Mouse (Mus musculus) lung, embryonic 14.5 days (tissue): ENCODE results near the gene Zfp865. TPM values are rescaled to one million over a fixed set of nuclear protein-coding genes. Genes with fewer than 3 reads are reported as not detected.

Experiments
- ATAC-seq: fragments of 200-750 bp; cut with Nextera tagmentation; 2 replicates; pipeline ENCODE4 v1.8.0; 2017; ENCODE audit warnings: mild to moderate bottlenecking, moderate TSS enrichment, moderate library complexity; ENCODE audit not compliant: insufficient read depth
- DNase-seq: peaks from one replicate; pipeline ENCODE4 v3.0.0-alpha.2; 2015
- H3K27ac ChIP-seq: fragments of 300-500 bp; sonication (generic); 2 replicates; pipeline ENCODE4 v1.5.1; 2014; ENCODE audit warnings: low read depth, mild to moderate bottlenecking, moderate library complexity
- H3K27me3 ChIP-seq: fragments of 300-500 bp; sonication (generic); 2 replicates; pipeline ENCODE4 v1.6.1; 2014; ENCODE audit warnings: low read length, control low read depth; ENCODE audit not compliant: insufficient read depth
- H3K36me3 ChIP-seq: fragments of 300-500 bp; sonication (generic); 2 replicates; pipeline ENCODE4 v1.6.1; 2014; ENCODE audit warnings: control low read depth; ENCODE audit not compliant: insufficient read depth
- H3K4me1 ChIP-seq: fragments of 300-500 bp; sonication (generic); 2 replicates; pipeline ENCODE4 v1.6.1; 2014; ENCODE audit warnings: antibody characterized with exemption, control low read depth; ENCODE audit not compliant: insufficient read depth
- H3K4me2 ChIP-seq: fragments of 300-500 bp; sonication (generic); 2 replicates; pipeline ENCODE4 v1.6.1; 2014; ENCODE audit warnings: mild to moderate bottlenecking
- H3K4me3 ChIP-seq: fragments of 300-500 bp; sonication (generic); 2 replicates; pipeline ENCODE4 v1.5.1; 2014; ENCODE audit warnings: low read depth, low read length
- H3K9ac ChIP-seq: fragments of 300-500 bp; sonication (generic); 2 replicates; pipeline ENCODE4 v1.6.1; 2014
- H3K9me3 ChIP-seq: fragments of 300-500 bp; sonication (generic); 2 replicates; pipeline ENCODE4 v1.6.1; 2016; ENCODE audit warnings: low read depth, low read length, control low read depth
- CTCF ChIP-seq: IDR thresholded peaks from 2 replicates; pipeline ENCODE4 v1.5.1; 2016; ENCODE audit warnings: antibody characterized with exemption, low read depth
- WGBS: fragments of 180-500 bp; shearing (Covaris S2); extraction: QIAGEN DNeasy Blood & Tissue Kit; methylation state at CpG from one replicate; pipeline ENCODE4 v1.1.7; 2014; 5-methylcytosine and 5-hydroxymethylcytosine counted together
- polyA plus RNA-seq: library from polyadenylated mRNA; unstranded; fragments of >200 nt; fragmentation: Nextera tagmentation; extraction: Ambion mirVana; gene quantifications from 2 replicates; pipeline ENCODE4 v1.2.1, GENCODE M21; 2014

The Zfp865 gene
- polyA plus RNA-seq, 1 experiment from 2014 or later = 7.4 TPM

DNA sequence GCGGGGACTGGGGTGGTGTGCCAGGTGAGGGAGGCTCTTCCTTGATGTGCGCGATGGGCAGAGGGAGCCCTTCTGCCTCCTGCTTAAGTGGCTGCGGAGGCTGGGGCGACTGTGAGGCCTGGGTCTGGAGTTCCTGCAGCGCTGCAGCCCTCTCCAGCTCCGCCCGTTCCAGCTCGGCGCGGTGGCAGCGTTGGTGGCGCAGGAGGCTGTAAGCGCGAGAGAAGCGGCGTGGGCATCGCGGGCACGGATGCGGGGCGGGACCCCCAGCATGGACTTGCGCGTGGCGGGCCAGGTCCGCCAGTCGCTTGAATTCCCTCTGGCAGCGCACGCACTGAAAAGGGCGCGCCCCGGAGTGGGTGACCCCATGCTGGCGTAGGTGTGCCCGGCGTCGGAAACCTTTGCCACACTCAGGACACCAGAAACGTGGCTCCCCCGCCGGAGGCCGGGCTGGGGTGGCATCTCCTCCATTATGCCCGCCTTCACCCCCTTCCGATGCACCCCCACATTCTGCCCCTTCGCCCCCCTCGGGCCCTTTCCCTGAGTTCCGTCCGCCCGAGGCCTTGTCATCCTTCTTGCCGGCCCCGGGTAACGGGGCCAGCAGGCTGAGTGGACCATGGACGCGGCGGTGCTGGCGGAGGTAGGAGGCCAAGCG lies 26.7 kb upstream of the Zfp865 start:
- 46% methylated on average over 55 of the region's 55 CpGs for WGBS
- Histone ChIP-seq H3K9ac (no peak overlapping the region), H3K4me3 (0 out of 2 replicates have a peak overlapping the region, but pooled peaks have one; percentile 4), H3K4me2 (peak overlapping the region; percentile 8; the same call in 1 of the 2 replicates), H3K9me3 (peaks cover 6% of the 10 kb centered on the region; the same call in 1 of the 2 replicates), H3K27ac (no peak overlapping the region), H3K27me3 (0 out of 2 replicates have a peak, but pooled peaks cover 3% of the 10 kb centered on the region), H3K4me1 (peaks cover 9% of the 10 kb centered on the region; the same call in 1 of the 2 replicates), H3K36me3 (peaks cover 24% of the 10 kb centered on the region)
- ATAC-seq = no peak
- no peak for DNase-seq
- no peak for TF ChIP-seq CTCF

- ATAC-seq = no peak
Measured at GRCm38 (mm10) chr7:4993999-4994788, 26.0 kb upstream of the Zfp865 start.

GRCm38 (mm10) chr7:4995268-4996002 lies 24.7 kb upstream of the Zfp865 start:
- ATAC-seq (peak; percentile 13; the same call in 1 of the 2 replicates), DNase-seq (no peak)
- WGBS = 7% methylated on average over 19 of the region's 19 CpGs
- peaks cover 24% of the 10 kb centered on the region for H3K36me3 ChIP-seq
- H3K9me3 ChIP-seq = peaks cover 6% of the 10 kb centered on the region; the same call in 1 of the 2 replicates
- H3K4me1 ChIP-seq = peaks cover 9% of the 10 kb centered on the region; the same call in 1 of the 2 replicates
- peak overlapping the region; percentile 74; the same call in 1 of the 2 replicates for H3K27ac ChIP-seq
- H3K4me3 ChIP-seq = peak overlapping the region; percentile 67
- no peak for TF ChIP-seq CTCF
- H3K9ac ChIP-seq = peak overlapping the region; percentile 85
- 0 out of 2 replicates have a peak, but pooled peaks cover 3% of the 10 kb centered on the region for H3K27me3 ChIP-seq
- H3K4me2 ChIP-seq = peak overlapping the region; percentile 66

More at GRCm38 (mm10) chr7:4993999-4994788, 26.0 kb upstream of the Zfp865 start:
- 53% methylated on average over 59 of the region's 59 CpGs for WGBS
- H3K27me3 ChIP-seq = 0 out of 2 replicates have a peak, but pooled peaks cover 3% of the 10 kb centered on the region
- DNase-seq = no peak
- peaks cover 9% of the 10 kb centered on the region; the same call in 1 of the 2 replicates for H3K4me1 ChIP-seq
- peaks cover 6% of the 10 kb centered on the region; the same call in 1 of the 2 replicates for H3K9me3 ChIP-seq
- peak overlapping the region; percentile 66; the same call in 1 of the 2 replicates for H3K4me2 ChIP-seq
- no peak overlapping the region for H3K27ac ChIP-seq
- no peak for TF ChIP-seq CTCF
- no peak overlapping the region for H3K9ac ChIP-seq
- H3K4me3 ChIP-seq = peak overlapping the region; percentile 67
- H3K36me3 ChIP-seq = peaks cover 24% of the 10 kb centered on the region

- Histone ChIP-seq H3K9ac (peak within 1 kb of the TSS; percentile 85), H3K4me2 (peak within 1 kb of the TSS; percentile 66), H3K27ac (peak within 1 kb of the TSS; percentile 74), H3K9me3 (peaks cover 6% of the 10 kb centered on the region; the same call in 1 of the 2 replicates), H3K27me3 (0 out of 2 replicates have a peak, but pooled peaks cover 3% of the 10 kb centered on the region), H3K4me1 (peaks cover 9% of the 10 kb centered on the region; the same call in 1 of the 2 replicates), H3K4me3 (peak within 1 kb of the TSS; percentile 67), H3K36me3 (peaks cover 24% of the 10 kb centered on the region)
- WGBS = 5% methylated on average over 15 of the region's 26 CpGs
- DNase-seq (peak; percentile 95), ATAC-seq (peak; percentile 89)
- no peak for TF ChIP-seq CTCF
Measured at GRCm38 (mm10) chr7:4996003-4996895, 23.9 kb upstream of the Zfp865 start, which contains the start of gene Zfp579. TSS of gene Zfp579 (minus strand) at chr7:4996158.

GRCm38 (mm10) chr7:4996934-4997333 lies 23.2 kb upstream of the Zfp865 start:
- Histone ChIP-seq H3K4me3 (peak overlapping the region; percentile 67), H3K4me2 (peak overlapping the region; percentile 66), H3K27me3 (0 out of 2 replicates have a peak, but pooled peaks cover 3% of the 10 kb centered on the region), H3K9me3 (peaks cover 6% of the 10 kb centered on the region; the same call in 1 of the 2 replicates), H3K36me3 (peaks cover 20% of the 10 kb centered on the region), H3K9ac (no peak overlapping the region), H3K27ac (peak overlapping the region; percentile 74), H3K4me1 (peaks cover 9% of the 10 kb centered on the region; the same call in 1 of the 2 replicates)
- no peak for TF ChIP-seq CTCF
- no peak for ATAC-seq
- DNase-seq = peak; percentile 33
- 57% methylated on average over 6 of the region's 8 CpGs for WGBS
